Mouse (Mus musculus) lung, adult 2 months (tissue): ENCODE data around the gene Mylpf.

Source experiments
- CTCF ChIP-seq: fragments of 200-500 bp; IDR thresholded peaks from 2 replicates; pipeline ENCODE4 v1.5.1; 2011; ENCODE audit warnings: mild to moderate bottlenecking, low read length, control low read depth; ENCODE audit not compliant: insufficient read depth
- POLR2A ChIP-seq: fragments of 200-500 bp; IDR thresholded peaks from 2 replicates; pipeline ENCODE4 v1.6.1; 2011; ENCODE audit warnings: low read depth, mild to moderate bottlenecking, control low read depth, low read length, borderline replicate concordance; ENCODE audit errors: extremely low read depth

- TF ChIP-seq CTCF (no peak), POLR2A (no peak)
Measured at GRCm38 (mm10) chr7:127211014-127211745, 2.5 kb downstream of the Mylpf start.
